Mouse (Mus musculus): Measurements from ENCODE around the gene Pfkm.

DNA sequence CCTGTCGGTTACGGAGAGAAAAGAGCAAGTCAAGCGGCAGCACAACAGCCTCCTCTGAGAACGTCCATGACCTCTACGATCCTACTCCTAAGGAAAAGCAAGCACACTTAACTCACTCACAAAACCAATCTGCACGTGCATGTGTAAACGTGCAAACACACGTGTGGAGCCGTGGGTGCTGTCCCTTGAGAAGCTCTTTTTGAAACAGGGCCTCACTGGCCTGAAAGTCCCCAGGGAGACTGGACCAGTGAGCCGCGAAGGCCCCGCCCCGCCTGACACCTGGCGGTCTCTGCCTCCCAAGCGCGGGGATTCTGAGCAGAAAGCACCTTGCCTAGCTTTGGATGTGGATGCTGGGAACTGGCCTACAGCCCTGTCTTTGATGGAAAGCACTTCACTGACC lies 17.4 kb upstream of the Pfkm start:
- TF ChIP-seq CEBPB (IDR thresholded peaks at IDR 0.05; ENCODE audit: low read depth) (no peak), CTCF (IDR thresholded peaks at IDR 0.05; ENCODE audit: control insufficient read depth, insufficient read depth, insufficient read length) (no peak), MAX (IDR thresholded peaks at IDR 0.05) (no peak)
